Mouse (Mus musculus) bone marrow, adult 2 months (tissue): ENCODE data around the gene Cage1.

ENCODE experiments used
- CTCF ChIP-seq: fragments of 200-500 bp; IDR thresholded peaks from 2 replicates; pipeline ENCODE4 v1.5.1; 2011; ENCODE audit warnings: low read length, control low read depth; ENCODE audit not compliant: control insufficient read depth, insufficient read depth
- POLR2A ChIP-seq: fragments of 200-500 bp; IDR thresholded peaks from 2 replicates; pipeline ENCODE4 v1.6.1; 2011; ENCODE audit warnings: low read depth, mild to moderate bottlenecking, control low read depth, low read length, borderline replicate concordance; ENCODE audit not compliant: control insufficient read depth

- no peak for TF ChIP-seq CTCF
- TF ChIP-seq POLR2A, result no peak
These were observed 74.3 kb downstream of the Cage1 start for GRCm38 (mm10) chr13:37962541-37962940.
